Mouse (Mus musculus) spleen, adult 2 months (tissue): ENCODE results near the gene Elavl4. TPM values are rescaled to one million over a fixed set of nuclear protein-coding genes. Genes with fewer than 3 reads are reported as not detected.

Experiments
- DNase-seq, 2 experiments: peaks; one replicate each; pipeline versions ENCODE4 v3.0.0 to v3.0.0-alpha.2; 2012 to 2021; ENCODE audit warnings: low spot score in 2 of 2, low read depth in 1 of 2
- H3K27ac ChIP-seq: fragments of 200-500 bp; 2 replicates; pipeline ENCODE4 v1.5.1; 2012; ENCODE audit warnings: low read length, inconsistent platforms; ENCODE audit not compliant: insufficient read depth
- H3K27me3 ChIP-seq: fragments of 200-500 bp; 2 replicates; pipeline ENCODE4 v1.6.1; 2012; ENCODE audit warnings: mild to moderate bottlenecking, moderate library complexity, low read length, inconsistent platforms; ENCODE audit not compliant: control insufficient read depth, insufficient read depth
- H3K36me3 ChIP-seq: fragments of 200-500 bp; 2 replicates; pipeline ENCODE4 v1.6.1; 2012; ENCODE audit warnings: mild to moderate bottlenecking, low read length, inconsistent platforms; ENCODE audit not compliant: control insufficient read depth, insufficient read depth
- H3K4me1 ChIP-seq: fragments of 200-500 bp; 2 replicates; pipeline ENCODE4 v1.6.1; 2011; ENCODE audit warnings: inconsistent platforms; ENCODE audit not compliant: control insufficient read depth, insufficient read depth, insufficient read length
- H3K4me3 ChIP-seq: fragments of 200-500 bp; 2 replicates; pipeline ENCODE4 v1.5.1; 2011; ENCODE audit warnings: mild to moderate bottlenecking, inconsistent platforms; ENCODE audit not compliant: insufficient read depth, insufficient read length; ENCODE audit errors: extremely low read depth
- CTCF ChIP-seq: fragments of 200-500 bp; IDR thresholded peaks from 2 replicates; pipeline ENCODE4 v1.5.1; 2011; ENCODE audit warnings: mild to moderate bottlenecking, inconsistent platforms; ENCODE audit not compliant: insufficient read depth, insufficient read length, insufficient replicate concordance; ENCODE audit errors: extremely low read depth
- POLR2A ChIP-seq: fragments of 200-500 bp; IDR thresholded peaks from 2 replicates; pipeline ENCODE4 v1.6.1; 2011; ENCODE audit warnings: low read depth, low read length, inconsistent platforms
- WGBS: fragments of 180-500 bp; shearing (Covaris S2); methylation state at CpG from one replicate; pipeline ENCODE4 v1.1.7; 2018; 5-methylcytosine and 5-hydroxymethylcytosine counted together
- polyA plus RNA-seq: library from polyadenylated mRNA; depleted of rRNA; stranded (reverse); fragments of >200 nt; gene quantifications from 2 replicates; pipeline ENCODE4 v1.2.3, GENCODE M21; 2012

Gene Elavl4
- polyA plus RNA-seq, 1 experiment = 0.36 TPM

GRCm38 (mm10) chr4:110312126-110312525, 39.6 kb downstream of the Elavl4 start:
- Histone ChIP-seq H3K4me3 (no peak overlapping the region), H3K27me3 (no peaks in the 10 kb centered on the region), H3K27ac (no peak overlapping the region), H3K36me3 (no peaks in the 10 kb centered on the region), H3K4me1 (no peaks in the 10 kb centered on the region)
- TF ChIP-seq POLR2A = no peak
- TF ChIP-seq CTCF = no peak
- no peak for DNase-seq
- WGBS = 50% methylated on average over 1 of the region's 1 CpGs

- WGBS = 76% methylated on average over 5 of the region's 5 CpGs
- TF ChIP-seq POLR2A (no peak), CTCF (no peak)
Measured at GRCm38 (mm10) chr4:110306972-110307371, 44.7 kb downstream of the Elavl4 start.

GRCm38 (mm10) chr4:110306559-110306958, 45.1 kb downstream of the Elavl4 start:
- no peak for DNase-seq
- Histone ChIP-seq H3K4me1 (no peaks in the 10 kb centered on the region), H3K27me3 (no peaks in the 10 kb centered on the region), H3K36me3 (no peaks in the 10 kb centered on the region), H3K4me3 (no peak overlapping the region), H3K27ac (no peak overlapping the region)
- 83% methylated on average over 11 of the region's 11 CpGs for WGBS
- TF ChIP-seq POLR2A = no peak
- TF ChIP-seq CTCF = no peak

More at GRCm38 (mm10) chr4:110306972-110307371, 44.7 kb downstream of the Elavl4 start:
- no peaks in the 10 kb centered on the region for H3K4me1 ChIP-seq
- H3K27ac ChIP-seq = no peak overlapping the region
- DNase-seq = no peak
- no peaks in the 10 kb centered on the region for H3K36me3 ChIP-seq
- no peaks in the 10 kb centered on the region for H3K27me3 ChIP-seq
- H3K4me3 ChIP-seq = no peak overlapping the region

GRCm38 (mm10) chr4:110295793-110296192, 55.9 kb downstream of the Elavl4 start:
- Histone ChIP-seq H3K4me1 (no peaks in the 10 kb centered on the region), H3K27me3 (no peaks in the 10 kb centered on the region), H3K27ac (no peak overlapping the region), H3K4me3 (no peak overlapping the region), H3K36me3 (no peaks in the 10 kb centered on the region)
- DNase-seq = no peak
- 81% methylated on average over 3 of the region's 3 CpGs for WGBS
- TF ChIP-seq CTCF = no peak

GRCm38 (mm10) chr4:110293238-110293637, 58.5 kb downstream of the Elavl4 start:
- Histone ChIP-seq H3K4me3 (no peak overlapping the region), H3K27ac (no peak overlapping the region), H3K36me3 (no peaks in the 10 kb centered on the region), H3K27me3 (no peaks in the 10 kb centered on the region), H3K4me1 (no peaks in the 10 kb centered on the region)
- DNase-seq = no peak
- 87% methylated on average over 5 of the region's 5 CpGs for WGBS
- TF ChIP-seq CTCF (no peak), POLR2A (no peak)

- TF ChIP-seq CTCF = no peak
- no peak for TF ChIP-seq POLR2A
- no peak overlapping the region for H3K27ac ChIP-seq
- no peak overlapping the region for H3K4me3 ChIP-seq
- no peaks in the 10 kb centered on the region for H3K36me3 ChIP-seq
- no peaks in the 10 kb centered on the region for H3K27me3 ChIP-seq
- no peaks in the 10 kb centered on the region for H3K4me1 ChIP-seq
- 87% methylated on average over 10 of the region's 10 CpGs for WGBS
- no peak for DNase-seq
Measured at GRCm38 (mm10) chr4:110292471-110292870, 59.2 kb downstream of the Elavl4 start.

GRCm38 (mm10) chr4:110290544-110291095, 61.1 kb downstream of the Elavl4 start:
- WGBS = 80% methylated on average over 7 of the region's 7 CpGs
- H3K4me1 ChIP-seq = no peaks in the 10 kb centered on the region
- H3K27ac ChIP-seq = no peak overlapping the region
- no peaks in the 10 kb centered on the region for H3K27me3 ChIP-seq
- DNase-seq = no peak
- TF ChIP-seq CTCF = no peak
- no peak for TF ChIP-seq POLR2A
- no peaks in the 10 kb centered on the region for H3K36me3 ChIP-seq
- H3K4me3 ChIP-seq = no peak overlapping the region
